Mouse (Mus musculus) skeletal muscle tissue, postnatal 0 days (tissue): ENCODE data around the gene Gnl3l. TPM values are rescaled to one million over a fixed set of nuclear protein-coding genes. Genes with fewer than 3 reads are reported as not detected.

Experiments used
- polyA plus RNA-seq: library from polyadenylated mRNA; unstranded; fragments of >200 nt; fragmentation: Nextera tagmentation; extraction: Ambion mirVana; gene quantifications from 2 replicates; pipeline ENCODE4 v1.2.1, GENCODE M21; 2015

Gene Gnl3l
- 12.2 and 12.4 TPM in 2 replicates for polyA plus RNA-seq

GRCm38 (mm10) chrX:151016938-151017877 lies at the start of gene Gnl3l:
Gene Gnl3l (minus strand): TSS chrX:151017322.

GRCm38 (mm10) chrX:151045850-151046249 lies 28.7 kb upstream of the Gnl3l start, which contains the start of gene Fgd1:
Gene Fgd1 (plus strand): TSS chrX:151046150.

Other genes starting within 250 kb of the Gnl3l start
- gene Maged2, start 203.0 kb downstream of the Gnl3l start, polyA plus RNA-seq: 1,100 and 1,110 TPM in 2 replicates
- gene Fgd1, start 28.8 kb upstream of the Gnl3l start, polyA plus RNA-seq: 3.3 and 4.5 TPM in 2 replicates
- 13.5 and 16.5 TPM in 2 replicates for gene Tsr2, start 79.2 kb upstream of the Gnl3l start, polyA plus RNA-seq
- 0.49 and 0.81 TPM in 2 replicates for gene Wnk3, start 180.8 kb upstream of the Gnl3l start, polyA plus RNA-seq